Mouse (Mus musculus): ENCODE data around the gene Rgs16. TPM values are rescaled to one million over a fixed set of nuclear protein-coding genes. Genes with fewer than 3 reads are reported as not detected.
A peak's percentile ranks its signal among the peaks of the same experiment; 100 is the strongest.

Gene Rgs16
- polyA plus RNA-seq (2014; fragmentation: Nextera tagmentation; extraction: Ambion mirVana), result 7.8 and 11.0 TPM in 2 replicates

GRCm38 (mm10) chr1:153740145-153740544 is at the start of gene Rgs16:
TSS of gene Rgs16 (plus strand) at chr1:153740349.
- WGBS, result 1% methylated on average over 28 of the region's 28 CpGs
- Histone ChIP-seq H3K9ac (ENCODE audit: low read depth, low read length) (peak within 1 kb of the TSS; percentile 58), H3K4me2 (replicated peaks; ENCODE audit: low read depth, low read length) (peak within 1 kb of the TSS; percentile 68), H3K4me1 (replicated peaks; ENCODE audit: control insufficient read depth, insufficient read depth, low read length) (peaks cover 13% of the 10 kb centered on the region), H3K4me3 (ENCODE audit: low read depth, low read length) (peak within 1 kb of the TSS; percentile 47), H3K27me3 (ENCODE audit: control insufficient read depth, insufficient read depth, low read length) (peaks cover 6% of the 10 kb centered on the region), H3K9me3 (ENCODE audit: control insufficient read depth, low read length) (no peaks in the 10 kb centered on the region), H3K27ac (ENCODE audit: low read depth, low read length) (no peak within 1 kb of the TSS), H3K36me3 (ENCODE audit: control insufficient read depth, insufficient read depth, low read length) (no peaks in the 10 kb centered on the region)
- peak; percentile 68 for ATAC-seq (ENCODE audit: low FRiP score)
- peak; percentile 90 for DNase-seq (ENCODE audit: low spot score)

- Histone ChIP-seq H3K36me3 (ENCODE audit: control insufficient read depth, insufficient read depth, low read length) (no peaks in the 10 kb centered on the region), H3K27me3 (ENCODE audit: control insufficient read depth, insufficient read depth, low read length) (no peaks in the 10 kb centered on the region), H3K4me2 (replicated peaks; ENCODE audit: low read depth, low read length) (no peak overlapping the region), H3K9me3 (ENCODE audit: control insufficient read depth, low read length) (no peaks in the 10 kb centered on the region), H3K4me1 (replicated peaks; ENCODE audit: control insufficient read depth, insufficient read depth, low read length) (no peaks in the 10 kb centered on the region), H3K27ac (ENCODE audit: low read depth, low read length) (no peak overlapping the region), H3K4me3 (ENCODE audit: low read depth, low read length) (no peak overlapping the region), H3K9ac (ENCODE audit: low read depth, low read length) (no peak overlapping the region)
- DNase-seq (ENCODE audit: low spot score) (no peak), ATAC-seq (ENCODE audit: low FRiP score) (no peak)
- 87% methylated on average over 6 of the region's 6 CpGs for WGBS
Observed at GRCm38 (mm10) chr1:153692526-153692925, 47.6 kb upstream of the Rgs16 start.

GRCm38 (mm10) chr1:153694372-153695120 is 45.6 kb upstream of the Rgs16 start:
- no peaks in the 10 kb centered on the region for H3K36me3 ChIP-seq (ENCODE audit: control insufficient read depth, insufficient read depth, low read length)
- no peak for DNase-seq (ENCODE audit: low spot score)
- no peak overlapping the region for H3K27ac ChIP-seq (ENCODE audit: low read depth, low read length)
- H3K4me3 ChIP-seq (ENCODE audit: low read depth, low read length), result no peak overlapping the region
- no peak overlapping the region for H3K4me2 ChIP-seq (replicated peaks; ENCODE audit: low read depth, low read length)
- no peaks in the 10 kb centered on the region for H3K4me1 ChIP-seq (replicated peaks; ENCODE audit: control insufficient read depth, insufficient read depth, low read length)
- ATAC-seq (ENCODE audit: low FRiP score), result no peak
- WGBS, result 92% methylated on average over 6 of the region's 6 CpGs
- H3K9me3 ChIP-seq (ENCODE audit: control insufficient read depth, low read length), result no peaks in the 10 kb centered on the region
- no peaks in the 10 kb centered on the region for H3K27me3 ChIP-seq (ENCODE audit: control insufficient read depth, insufficient read depth, low read length)
- H3K9ac ChIP-seq (ENCODE audit: low read depth, low read length), result no peak overlapping the region

- Histone ChIP-seq H3K4me3 (ENCODE audit: low read depth, low read length) (no peak overlapping the region), H3K9me3 (ENCODE audit: control insufficient read depth, low read length) (no peaks in the 10 kb centered on the region), H3K36me3 (ENCODE audit: control insufficient read depth, insufficient read depth, low read length) (no peaks in the 10 kb centered on the region), H3K9ac (ENCODE audit: low read depth, low read length) (no peak overlapping the region), H3K4me1 (replicated peaks; ENCODE audit: control insufficient read depth, insufficient read depth, low read length) (no peaks in the 10 kb centered on the region), H3K27ac (ENCODE audit: low read depth, low read length) (no peak overlapping the region), H3K4me2 (replicated peaks; ENCODE audit: low read depth, low read length) (no peak overlapping the region), H3K27me3 (ENCODE audit: control insufficient read depth, insufficient read depth, low read length) (no peaks in the 10 kb centered on the region)
- WGBS, result 91% methylated on average over 10 of the region's 10 CpGs
- DNase-seq (ENCODE audit: low spot score) (no peak), ATAC-seq (ENCODE audit: low FRiP score) (no peak)
Observed at GRCm38 (mm10) chr1:153695398-153695797, 44.8 kb upstream of the Rgs16 start.

GRCm38 (mm10) chr1:153696093-153696492 is 44.1 kb upstream of the Rgs16 start:
- 94% methylated on average over 11 of the region's 11 CpGs for WGBS

GRCm38 (mm10) chr1:153696541-153696940 is 43.6 kb upstream of the Rgs16 start:
- H3K36me3 ChIP-seq (ENCODE audit: control insufficient read depth, insufficient read depth, low read length), result no peaks in the 10 kb centered on the region
- H3K4me3 ChIP-seq (ENCODE audit: low read depth, low read length), result no peak overlapping the region
- H3K4me2 ChIP-seq (replicated peaks; ENCODE audit: low read depth, low read length), result no peak overlapping the region
- H3K9ac ChIP-seq (ENCODE audit: low read depth, low read length), result no peak overlapping the region
- H3K4me1 ChIP-seq (replicated peaks; ENCODE audit: control insufficient read depth, insufficient read depth, low read length), result no peaks in the 10 kb centered on the region
- H3K27ac ChIP-seq (ENCODE audit: low read depth, low read length), result no peak overlapping the region
- DNase-seq (ENCODE audit: low spot score) (no peak), ATAC-seq (ENCODE audit: low FRiP score) (no peak)
- no peaks in the 10 kb centered on the region for H3K27me3 ChIP-seq (ENCODE audit: control insufficient read depth, insufficient read depth, low read length)
- H3K9me3 ChIP-seq (ENCODE audit: control insufficient read depth, low read length), result no peaks in the 10 kb centered on the region
- whole genome bisulfite sequencing, result 93% methylated on average over 4 of the region's 4 CpGs

More at GRCm38 (mm10) chr1:153696093-153696492, 44.1 kb upstream of the Rgs16 start:
- no peaks in the 10 kb centered on the region for H3K4me1 ChIP-seq (replicated peaks; ENCODE audit: control insufficient read depth, insufficient read depth, low read length)
- ATAC-seq (ENCODE audit: low FRiP score), result no peak
- no peak overlapping the region for H3K9ac ChIP-seq (ENCODE audit: low read depth, low read length)
- no peaks in the 10 kb centered on the region for H3K9me3 ChIP-seq (ENCODE audit: control insufficient read depth, low read length)
- no peak overlapping the region for H3K4me2 ChIP-seq (replicated peaks; ENCODE audit: low read depth, low read length)
- H3K4me3 ChIP-seq (ENCODE audit: low read depth, low read length), result no peak overlapping the region
- no peaks in the 10 kb centered on the region for H3K27me3 ChIP-seq (ENCODE audit: control insufficient read depth, insufficient read depth, low read length)
- H3K36me3 ChIP-seq (ENCODE audit: control insufficient read depth, insufficient read depth, low read length), result no peaks in the 10 kb centered on the region
- no peak overlapping the region for H3K27ac ChIP-seq (ENCODE audit: low read depth, low read length)
- DNase-seq (ENCODE audit: low spot score), result no peak

GRCm38 (mm10) chr1:153697581-153698251 is 42.4 kb upstream of the Rgs16 start:
- no peak for ATAC-seq (ENCODE audit: low FRiP score)
- no peak overlapping the region for H3K27ac ChIP-seq (ENCODE audit: low read depth, low read length)
- DNase-seq (ENCODE audit: low spot score), result no peak
- whole genome bisulfite sequencing, result 66% methylated on average over 16 of the region's 16 CpGs
- no peaks in the 10 kb centered on the region for H3K9me3 ChIP-seq (ENCODE audit: control insufficient read depth, low read length)
- no peaks in the 10 kb centered on the region for H3K4me1 ChIP-seq (replicated peaks; ENCODE audit: control insufficient read depth, insufficient read depth, low read length)
- no peak overlapping the region for H3K4me3 ChIP-seq (ENCODE audit: low read depth, low read length)
- H3K9ac ChIP-seq (ENCODE audit: low read depth, low read length), result no peak overlapping the region
- H3K4me2 ChIP-seq (replicated peaks; ENCODE audit: low read depth, low read length), result no peak overlapping the region
- no peaks in the 10 kb centered on the region for H3K36me3 ChIP-seq (ENCODE audit: control insufficient read depth, insufficient read depth, low read length)
- H3K27me3 ChIP-seq (ENCODE audit: control insufficient read depth, insufficient read depth, low read length), result no peaks in the 10 kb centered on the region

GRCm38 (mm10) chr1:153698311-153699084 is 41.7 kb upstream of the Rgs16 start:
- DNase-seq (ENCODE audit: low spot score) (no peak), ATAC-seq (ENCODE audit: low FRiP score) (no peak)
- Histone ChIP-seq H3K36me3 (ENCODE audit: control insufficient read depth, insufficient read depth, low read length) (no peaks in the 10 kb centered on the region), H3K27me3 (ENCODE audit: control insufficient read depth, insufficient read depth, low read length) (no peaks in the 10 kb centered on the region), H3K9me3 (ENCODE audit: control insufficient read depth, low read length) (no peaks in the 10 kb centered on the region), H3K4me2 (replicated peaks; ENCODE audit: low read depth, low read length) (no peak overlapping the region), H3K4me3 (ENCODE audit: low read depth, low read length) (no peak overlapping the region), H3K9ac (ENCODE audit: low read depth, low read length) (no peak overlapping the region), H3K27ac (ENCODE audit: low read depth, low read length) (no peak overlapping the region), H3K4me1 (replicated peaks; ENCODE audit: control insufficient read depth, insufficient read depth, low read length) (peaks cover 3% of the 10 kb centered on the region; the same call in 1 of the 2 replicates)
- WGBS, result 63% methylated on average over 7 of the region's 7 CpGs
